Mouse (Mus musculus) adrenal gland, postnatal 14 days (tissue): Measurements from ENCODE around the gene Cnpy2. TPM values are rescaled to one million over a fixed set of nuclear protein-coding genes. Genes with fewer than 3 reads are reported as not detected.
"Not testable (repeated sequence)": the region's sequence is repeated elsewhere in the genome, so short reads cannot be mapped to it uniquely, and the experiment has no call there.

ENCODE experiments used
- DNase-seq: peaks from one replicate; pipeline ENCODE4 v3.0.0; 2021; ENCODE audit warnings: mixed read lengths
- long read RNA-seq, 2 experiments: library from polyadenylated mRNA; stranded (forward); transcript quantifications; one replicate each; pipeline ENCODE4 v2.0.0; 2021
- total RNA-seq: library from RNA; stranded (reverse); gene quantifications from 2 replicates; pipeline ENCODE4 v1.2.3, GENCODE M21; 2021

Cnpy2 gene
- total RNA-seq: 150 and 152 TPM in 2 replicates
- long read RNA-seq, experiment 1, transcript Cnpy2-202 (6 exons, 1,383 nt): major isoform, 130 of 141 reads
- long read RNA-seq, experiment 1, partial matches to known transcripts: 5 of 141 reads
- long read RNA-seq, experiment 1, other reads (novel, unspliced or antisense): 5 of 141 reads
- long read RNA-seq, experiment 2, transcript Cnpy2-202 (6 exons, 1,383 nt): major isoform, 95 of 110 reads
- long read RNA-seq, experiment 2, partial matches to known transcripts: 7 of 110 reads
- long read RNA-seq, experiment 2, other reads (novel, unspliced or antisense): 6 of 110 reads

GRCm38 (mm10) chr10:128322141-128323108 lies at the start of gene Cnpy2:
TSS of gene Cnpy2 (plus strand) at chr10:128322459.
- DNase-seq: peak; percentile 90

GRCm38 (mm10) chr10:128272819-128273439 lies 49.3 kb upstream of the Cnpy2 start:
- DNase-seq: not testable (repeated sequence)

- not testable (repeated sequence) for DNase-seq
Measured at GRCm38 (mm10) chr10:128275374-128275773, 46.9 kb upstream of the Cnpy2 start.

DNA sequence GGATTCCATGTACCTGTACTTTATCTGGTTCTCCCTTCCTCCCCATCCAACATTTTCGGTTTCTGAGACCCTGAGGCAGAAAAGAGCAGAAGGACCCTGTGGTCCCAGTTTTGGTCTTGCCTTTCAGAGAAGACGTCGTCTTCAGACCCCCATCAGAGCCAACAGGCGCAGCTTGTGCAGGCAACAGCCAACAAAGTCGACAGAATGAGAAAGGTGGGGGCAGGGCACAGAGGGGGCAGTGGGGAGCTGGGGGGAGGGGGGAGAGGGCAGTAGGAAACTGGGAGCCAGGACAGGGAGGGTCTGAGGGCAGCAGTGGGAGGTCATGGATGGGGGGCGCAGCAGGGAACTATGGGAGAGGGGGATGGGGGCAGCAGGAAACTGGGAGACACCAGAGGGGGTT lies 44.1 kb upstream of the Cnpy2 start:
- DNase-seq: no peak

DNA sequence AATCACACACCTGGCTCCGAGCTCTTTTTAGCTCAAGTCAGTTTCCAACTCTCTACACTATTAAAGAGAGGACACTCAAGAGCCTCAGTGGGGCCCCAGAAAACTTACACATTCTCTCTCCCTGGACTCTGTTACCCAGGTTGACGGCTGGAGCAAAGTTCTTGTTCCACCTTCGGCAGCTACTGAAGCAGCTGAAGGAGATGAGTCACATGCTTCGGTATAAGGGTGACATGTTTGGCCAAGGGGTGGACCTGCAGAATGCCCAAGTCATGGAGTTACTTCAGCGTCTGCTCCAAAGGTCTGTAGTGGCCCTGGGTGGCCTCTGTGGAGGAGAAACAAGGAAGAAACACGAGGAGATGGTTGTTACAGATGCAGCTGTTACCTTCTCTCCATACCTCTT lies 41.3 kb upstream of the Cnpy2 start:
- DNase-seq: no peak

- no peak for DNase-seq
Measured at GRCm38 (mm10) chr10:128281682-128282081, 40.6 kb upstream of the Cnpy2 start.

DNA sequence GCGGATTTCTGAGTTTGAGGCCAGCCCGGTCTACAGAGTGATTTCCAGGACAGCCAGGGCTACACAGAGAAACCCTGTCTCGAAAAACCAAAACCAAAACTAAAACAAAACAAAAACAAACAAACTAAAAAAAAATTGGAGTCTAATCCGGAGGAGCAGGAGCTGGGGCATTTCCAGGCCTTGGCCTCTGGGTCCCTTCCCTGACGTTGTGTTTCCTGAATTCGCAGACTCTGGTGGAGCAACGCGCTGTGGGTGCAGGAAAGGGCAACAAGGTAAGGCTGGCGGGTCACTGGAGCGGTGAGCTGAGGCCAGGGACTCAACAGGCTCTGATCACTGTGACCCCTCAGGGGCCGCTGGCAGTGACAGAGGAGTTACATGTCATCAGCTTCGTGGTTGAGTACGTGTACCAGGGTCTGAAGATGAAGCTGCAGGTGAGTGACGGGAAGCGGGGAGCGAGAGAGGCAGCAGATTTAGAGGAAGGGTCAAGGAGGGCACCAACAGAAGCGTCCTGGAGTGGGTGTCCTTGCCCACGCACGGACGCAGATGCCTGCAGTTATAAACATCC lies 39.3 kb upstream of the Cnpy2 start:
- no peak for DNase-seq

DNA sequence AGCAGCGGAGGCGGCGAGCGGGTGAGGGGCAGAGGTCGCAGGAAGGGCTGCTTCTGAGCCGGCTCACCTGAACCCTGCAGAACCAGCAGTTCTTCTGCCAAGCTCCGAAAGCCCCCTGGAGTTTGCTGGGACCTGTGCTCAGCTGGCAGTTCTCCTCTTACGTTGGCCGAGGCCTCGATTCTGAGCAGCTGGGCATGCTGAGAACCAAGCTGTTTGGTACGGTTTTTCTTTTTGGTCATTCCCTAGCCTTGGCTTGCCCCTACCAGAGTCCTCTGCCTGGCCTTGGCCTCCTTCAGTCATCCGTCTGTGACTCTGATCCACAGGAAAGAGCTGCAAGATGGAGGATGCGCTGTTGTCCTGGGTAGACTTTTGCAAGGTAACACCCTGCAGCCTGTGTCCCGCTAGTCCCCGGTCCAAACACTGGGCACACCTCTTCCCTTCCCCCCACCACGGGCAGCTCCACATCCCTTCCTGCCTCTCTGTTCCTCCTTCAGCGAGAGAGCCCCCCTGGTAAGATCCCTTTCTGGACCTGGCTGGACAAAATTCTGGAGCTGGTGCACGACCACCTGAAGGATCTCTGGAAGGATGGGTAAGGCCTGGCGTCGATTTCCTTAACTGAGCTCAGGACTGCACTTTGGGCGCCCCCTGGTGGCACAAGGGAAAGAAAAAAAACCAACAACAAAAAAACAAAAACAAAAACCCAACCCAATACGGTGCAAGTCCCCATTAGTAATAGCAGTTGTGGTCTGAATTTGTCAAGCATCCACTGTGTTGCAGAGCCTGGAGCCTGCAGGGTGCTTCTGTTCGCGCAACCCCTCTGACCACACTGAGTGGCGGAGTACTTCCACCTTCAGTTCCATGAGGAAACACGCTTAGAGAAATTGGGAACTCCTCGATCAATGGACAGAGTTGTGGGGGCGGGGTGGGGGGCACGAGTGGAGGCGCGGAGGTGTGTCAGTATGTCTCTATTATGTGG lies 38.4 kb upstream of the Cnpy2 start:
- DNase-seq: peak; percentile 83

GRCm38 (mm10) chr10:128290594-128290993 lies 31.7 kb upstream of the Cnpy2 start:
- not testable (repeated sequence) for DNase-seq

DNA sequence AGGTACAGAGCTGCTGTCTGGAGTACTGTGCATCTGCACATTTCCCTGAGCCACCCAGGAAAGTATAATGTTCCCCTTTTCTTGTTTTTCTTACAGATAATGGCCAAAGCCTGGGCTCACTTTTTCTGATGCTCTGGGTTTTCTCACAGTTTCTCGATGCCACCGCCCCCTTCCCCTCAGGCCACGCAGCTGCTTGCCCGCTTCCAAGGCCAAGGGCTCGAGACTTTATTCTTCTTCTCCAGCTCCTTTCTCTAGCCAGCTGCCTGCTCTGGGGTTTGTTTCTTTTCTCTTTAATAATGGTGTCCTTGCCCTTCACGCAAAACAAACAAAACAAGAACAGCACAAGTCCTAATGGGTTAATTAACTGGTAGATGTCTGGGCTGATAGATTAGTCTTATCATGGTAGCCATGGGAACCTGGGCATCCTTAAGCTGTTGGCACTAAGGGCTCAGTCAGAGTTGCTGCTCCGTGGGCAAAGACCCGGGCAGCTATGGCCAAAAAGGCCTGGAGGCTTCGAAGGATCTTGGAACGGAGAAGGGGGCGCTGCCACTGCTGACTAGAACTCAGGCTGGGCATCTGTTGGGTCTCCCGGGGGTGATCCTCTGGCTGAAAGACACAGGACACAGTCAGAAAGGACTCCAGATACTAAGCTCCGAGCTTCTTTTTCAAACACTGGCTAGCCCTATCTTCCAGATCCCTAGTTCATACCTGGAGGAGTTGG lies 25.7 kb upstream of the Cnpy2 start:
- DNase-seq: no peak

GRCm38 (mm10) chr10:128297221-128297620 lies 25.0 kb upstream of the Cnpy2 start:
- peak; percentile 63 for DNase-seq

DNA sequence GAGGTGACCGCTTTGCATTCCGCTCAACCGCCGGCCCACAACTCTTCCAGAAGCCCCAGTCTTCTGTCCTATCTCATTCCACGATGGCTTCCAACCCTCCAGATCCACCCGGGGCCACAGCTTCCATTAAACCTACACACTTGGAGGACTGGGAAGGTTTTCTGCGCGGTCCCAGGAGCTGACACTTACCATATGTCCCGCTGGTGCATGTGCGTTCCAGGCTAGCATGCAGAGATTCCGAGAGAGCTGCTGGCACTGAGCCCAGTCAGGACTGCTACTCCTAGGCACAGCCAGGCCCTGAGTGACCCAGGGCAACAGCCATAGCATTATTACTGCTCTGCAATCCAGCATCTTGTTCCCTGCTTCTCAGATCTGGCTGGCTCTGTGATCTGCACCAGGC lies 24.6 kb upstream of the Cnpy2 start:
- peak; percentile 51 for DNase-seq

DNA sequence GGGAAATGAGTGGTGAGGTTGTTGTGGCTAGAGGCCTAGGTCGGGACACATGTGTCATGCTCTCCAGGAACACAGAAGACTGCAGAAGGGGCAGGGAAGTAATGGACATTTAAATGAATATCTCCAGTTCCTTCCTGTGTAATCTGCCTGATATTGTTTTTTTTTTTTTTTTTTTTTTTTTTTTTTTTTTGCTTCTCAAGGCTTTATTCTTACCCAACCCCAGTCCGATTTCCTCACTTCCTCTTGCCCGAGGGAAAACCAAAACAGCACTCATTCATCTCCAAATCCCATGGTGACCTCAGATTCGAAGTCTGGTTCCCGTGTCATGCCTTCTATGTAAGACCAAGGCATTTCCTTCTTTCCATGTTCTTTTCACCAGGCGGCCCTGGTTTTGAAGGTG lies 24.0 kb upstream of the Cnpy2 start:
- DNase-seq: peak; percentile 46

- no peak for DNase-seq
Measured at GRCm38 (mm10) chr10:128298702-128299171, 23.5 kb upstream of the Cnpy2 start, which contains the start of gene Il23a. TSS of gene Il23a (minus strand) at chr10:128298752.

DNA sequence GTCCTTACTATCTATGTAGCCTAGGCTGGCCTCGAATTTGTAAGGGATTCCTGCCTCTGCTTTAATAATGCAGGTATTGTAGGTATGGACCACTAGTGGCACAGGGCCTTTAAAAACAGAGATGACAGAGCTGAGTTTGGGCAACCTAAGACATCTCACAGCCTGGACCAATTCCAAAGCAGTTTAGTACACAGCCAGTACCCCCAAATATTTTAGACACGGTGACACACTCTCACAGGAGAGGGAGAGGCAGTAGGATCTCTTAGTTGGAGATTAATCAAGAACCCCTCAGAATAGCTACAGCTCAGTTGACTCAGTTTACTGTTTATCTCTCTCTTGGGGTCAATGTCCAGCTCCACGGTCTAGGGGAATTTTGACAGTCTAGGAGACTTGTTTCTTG lies 19.9 kb upstream of the Cnpy2 start:
- no peak for DNase-seq

- DNase-seq: no peak
Measured at GRCm38 (mm10) chr10:128302785-128303125, 19.5 kb upstream of the Cnpy2 start.

DNA sequence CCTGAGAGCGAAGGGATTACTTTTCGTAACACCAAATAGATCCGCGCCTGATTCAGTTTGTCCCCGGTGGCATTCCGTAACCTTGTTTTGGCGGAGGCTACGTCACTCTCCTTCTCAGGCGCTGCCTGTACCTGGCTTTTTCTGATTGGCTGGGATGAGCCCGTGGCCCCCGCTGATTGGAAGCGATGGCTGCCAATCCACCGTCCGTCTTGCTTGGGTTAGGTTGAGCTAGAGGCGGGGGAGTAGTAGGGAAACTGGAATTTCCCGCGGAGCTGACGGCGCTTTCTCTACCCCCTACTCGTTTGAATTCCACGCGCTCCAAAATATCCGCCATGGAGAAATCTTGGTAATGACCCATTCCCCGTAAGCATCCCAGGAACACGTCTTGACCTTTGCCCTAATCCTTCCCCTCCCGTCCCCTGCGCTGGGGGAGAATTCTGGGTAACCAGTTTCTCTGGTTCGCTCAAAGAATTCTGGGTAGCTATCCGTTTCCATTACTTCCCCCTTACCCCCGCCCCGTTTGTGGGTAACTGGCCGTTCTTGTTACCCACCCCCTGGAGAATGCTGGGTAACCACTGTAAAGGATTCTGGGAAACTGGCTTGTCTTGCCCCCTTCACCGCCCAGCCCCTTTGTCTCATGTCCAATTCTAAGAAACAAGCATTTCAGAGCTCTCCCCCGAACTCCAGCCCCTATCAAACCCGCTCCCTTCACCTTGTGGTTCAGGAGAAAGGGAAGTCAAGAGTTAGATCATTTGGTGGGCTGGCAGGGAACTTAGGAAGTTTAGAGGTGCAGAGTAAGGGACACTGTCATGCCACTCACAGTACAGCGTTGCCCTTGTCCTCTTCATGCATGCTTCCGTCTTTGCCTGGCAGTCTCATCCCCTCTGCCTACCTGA lies 18.9 kb upstream of the Cnpy2 start, which contains the start of gene Pan2:
Pan2 (plus strand) TSS at position 210 of the 896 bp plus-strand sequence.
- peak; percentile 99 for DNase-seq

- peak; percentile 38 for DNase-seq
Measured at GRCm38 (mm10) chr10:128309654-128310053, 12.6 kb upstream of the Cnpy2 start.

GRCm38 (mm10) chr10:128310177-128310576 lies 12.1 kb upstream of the Cnpy2 start:
- DNase-seq: peak; percentile 81
